Mouse (Mus musculus): Measurements from ENCODE around the gene Daglb. TPM values are rescaled to one million over a fixed set of nuclear protein-coding genes. Genes with fewer than 3 reads are reported as not detected.

Daglb gene
- total and polyA plus RNA-seq, 2 experiments from 2014 or later: 19.4 to 21.3 TPM

DNA sequence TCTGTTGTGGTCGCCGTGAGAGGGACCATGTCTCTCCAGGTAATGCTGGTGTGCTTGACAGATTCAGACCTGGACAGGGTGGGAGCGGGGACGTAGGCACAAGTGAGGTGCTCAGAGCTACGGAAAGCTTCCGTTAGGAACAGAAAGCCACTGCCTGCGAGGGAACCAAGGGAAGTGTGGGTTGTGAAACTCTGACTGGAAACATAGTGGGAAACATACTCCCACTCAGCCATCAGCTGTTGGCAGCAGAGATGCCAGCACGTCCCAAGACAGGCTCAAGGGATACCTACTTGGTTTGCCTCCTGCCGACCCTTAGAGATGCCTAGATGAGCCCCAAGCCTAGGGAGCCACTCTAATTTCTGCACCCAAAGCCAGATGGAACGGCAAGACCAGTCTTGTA lies 22.8 kb downstream of the Daglb start:
- Histone ChIP-seq H3K9ac (no peak overlapping the region), H3K36me3 (ENCODE audit: insufficient read depth) (peaks cover 53% of the 10 kb centered on the region), H3K27ac (ENCODE audit: low read depth, low read length) (no peak overlapping the region), H3K27me3 (ENCODE audit: insufficient read depth, low read length) (no peaks in the 10 kb centered on the region), H3K4me1 (ENCODE audit: insufficient read depth) (no peaks in the 10 kb centered on the region), H3K9me3 (ENCODE audit: low read length) (no peaks in the 10 kb centered on the region), H3K4me2 (ENCODE audit: low read depth) (no peak overlapping the region), H3K4me3 (ENCODE audit: low read depth, low read length) (no peak overlapping the region)
- DNase-seq (no peak), ATAC-seq (no peak)
- 94% methylated on average over 10 of the region's 10 CpGs for WGBS
- TF ChIP-seq CTCF (IDR thresholded peaks at IDR 0.05; ENCODE audit: low read depth): no peak

DNA sequence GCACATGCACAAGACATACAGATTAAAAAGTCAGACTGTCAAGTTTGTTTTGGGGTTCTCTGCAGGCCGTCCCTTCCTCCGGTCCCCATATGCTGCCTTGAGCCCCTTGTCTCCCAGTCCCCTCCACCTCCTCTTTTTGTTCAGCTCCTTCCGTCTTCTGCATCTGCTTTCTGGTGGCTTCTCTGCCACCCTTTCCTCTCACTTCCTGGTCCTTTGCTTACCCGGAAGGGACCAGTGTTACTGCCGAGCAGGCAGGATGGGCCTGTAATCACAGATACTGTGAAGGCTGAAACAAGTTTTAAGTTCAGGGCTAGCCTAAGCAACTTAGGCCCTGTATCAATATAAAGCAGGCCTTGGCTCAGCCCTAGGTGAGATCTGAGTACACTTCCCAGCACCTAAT lies 23.6 kb downstream of the Daglb start:
- no peak for DNase-seq
- H3K36me3 ChIP-seq (ENCODE audit: insufficient read depth): peaks cover 52% of the 10 kb centered on the region
- H3K4me3 ChIP-seq (ENCODE audit: low read depth, low read length): no peak overlapping the region
- no peaks in the 10 kb centered on the region for H3K27me3 ChIP-seq (ENCODE audit: insufficient read depth, low read length)
- 93% methylated on average over 5 of the region's 5 CpGs for WGBS
- no peaks in the 10 kb centered on the region for H3K9me3 ChIP-seq (ENCODE audit: low read length)
- no peak for TF ChIP-seq CTCF (IDR thresholded peaks at IDR 0.05; ENCODE audit: low read depth)
- no peak overlapping the region for H3K4me2 ChIP-seq (ENCODE audit: low read depth)
- H3K27ac ChIP-seq (ENCODE audit: low read depth, low read length): no peak overlapping the region
- ATAC-seq: no peak
- no peak overlapping the region for H3K9ac ChIP-seq
- H3K4me1 ChIP-seq (ENCODE audit: insufficient read depth): no peaks in the 10 kb centered on the region

DNA sequence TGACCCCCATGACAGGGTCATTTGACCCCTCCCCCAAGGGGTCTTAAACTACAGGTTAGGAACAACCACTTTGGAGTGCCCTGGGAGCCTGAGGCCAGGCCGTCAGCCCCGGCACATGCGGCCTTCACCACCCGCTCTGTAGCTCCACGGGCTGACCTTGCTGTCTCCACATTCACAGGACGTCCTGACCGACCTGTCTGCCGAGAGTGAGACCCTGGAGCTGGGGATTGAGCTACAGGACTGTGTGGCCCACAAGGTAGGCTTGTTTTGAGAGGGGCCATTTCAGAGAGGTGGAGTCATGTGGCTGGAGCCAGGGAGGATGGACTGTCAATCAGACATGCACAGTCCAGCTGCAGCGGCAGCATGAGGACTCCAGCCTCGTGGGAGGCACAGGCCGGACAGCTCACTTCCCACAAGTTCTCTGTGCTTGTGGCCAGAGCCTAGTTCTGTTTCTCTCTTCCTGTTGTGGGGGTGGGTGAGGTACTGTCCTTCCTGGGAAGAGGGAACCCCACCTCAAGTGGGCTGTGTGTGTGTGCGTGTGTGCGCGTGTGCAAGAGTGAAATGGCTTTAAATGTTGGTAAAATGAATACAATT lies 25.5 kb downstream of the Daglb start:
- no peak overlapping the region for H3K4me2 ChIP-seq (ENCODE audit: low read depth)
- no peaks in the 10 kb centered on the region for H3K27me3 ChIP-seq (ENCODE audit: insufficient read depth, low read length)
- no peaks in the 10 kb centered on the region for H3K9me3 ChIP-seq (ENCODE audit: low read length)
- no peaks in the 10 kb centered on the region for H3K4me1 ChIP-seq (ENCODE audit: insufficient read depth)
- ATAC-seq (no peak), DNase-seq (no peak)
- H3K9ac ChIP-seq: no peak overlapping the region
- H3K36me3 ChIP-seq (ENCODE audit: insufficient read depth): peaks cover 44% of the 10 kb centered on the region
- TF ChIP-seq CTCF (IDR thresholded peaks at IDR 0.05; ENCODE audit: low read depth): no peak
- no peak overlapping the region for H3K4me3 ChIP-seq (ENCODE audit: low read depth, low read length)
- 92% methylated on average over 14 of the region's 14 CpGs for WGBS
- H3K27ac ChIP-seq (ENCODE audit: low read depth, low read length): no peak overlapping the region

DNA sequence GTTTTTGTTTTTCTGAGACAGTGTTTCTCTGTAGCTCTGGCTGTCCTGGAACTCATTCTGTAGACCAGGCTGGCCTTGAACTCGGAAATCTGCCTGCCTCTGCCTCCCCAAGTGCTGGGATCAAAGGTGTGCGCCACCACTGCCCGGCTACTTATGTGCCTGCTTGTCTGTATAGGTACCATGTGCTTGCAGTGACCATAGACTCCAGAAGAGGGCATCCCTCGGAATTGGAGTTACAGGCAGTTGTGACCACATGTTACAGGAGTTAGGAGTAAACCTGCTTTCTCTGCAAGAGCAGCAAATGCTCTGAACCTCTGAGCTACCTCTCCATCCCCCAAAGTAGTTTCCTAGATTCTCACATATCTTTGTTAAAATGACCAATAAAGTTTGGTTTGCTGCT lies 27.4 kb downstream of the Daglb start:
- Histone ChIP-seq H3K4me3 (ENCODE audit: low read depth, low read length) (no peak overlapping the region), H3K4me2 (ENCODE audit: low read depth) (no peak overlapping the region), H3K9ac (no peak overlapping the region), H3K27ac (ENCODE audit: low read depth, low read length) (no peak overlapping the region), H3K36me3 (ENCODE audit: insufficient read depth) (peaks cover 39% of the 10 kb centered on the region), H3K9me3 (ENCODE audit: low read length) (no peaks in the 10 kb centered on the region), H3K27me3 (ENCODE audit: insufficient read depth, low read length) (no peaks in the 10 kb centered on the region), H3K4me1 (ENCODE audit: insufficient read depth) (no peaks in the 10 kb centered on the region)
- ATAC-seq (no peak), DNase-seq (no peak)
- TF ChIP-seq CTCF (IDR thresholded peaks at IDR 0.05; ENCODE audit: low read depth): no peak
- WGBS: 92% methylated on average over 4 of the region's 4 CpGs

DNA sequence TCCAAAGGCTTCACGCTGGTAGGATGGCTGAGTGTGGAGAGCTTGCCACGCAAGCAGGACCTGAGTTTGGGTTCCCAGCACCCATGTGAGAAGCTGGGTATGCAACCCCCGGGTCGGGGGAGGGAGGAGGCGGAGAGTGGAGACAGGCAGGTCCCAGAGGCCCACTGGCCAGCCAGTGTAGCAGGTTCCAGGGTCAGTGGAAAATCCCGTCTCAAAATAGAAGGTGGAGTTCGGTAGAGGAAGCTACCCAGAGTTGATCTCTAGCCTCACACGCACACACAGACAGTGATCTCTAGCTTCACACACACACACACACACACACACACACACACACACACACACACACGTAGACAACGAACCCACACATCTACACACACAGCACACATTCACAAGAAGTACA lies 28.8 kb downstream of the Daglb start:
- no peak overlapping the region for H3K27ac ChIP-seq (ENCODE audit: low read depth, low read length)
- 90% methylated on average over 10 of the region's 10 CpGs for WGBS

DNA sequence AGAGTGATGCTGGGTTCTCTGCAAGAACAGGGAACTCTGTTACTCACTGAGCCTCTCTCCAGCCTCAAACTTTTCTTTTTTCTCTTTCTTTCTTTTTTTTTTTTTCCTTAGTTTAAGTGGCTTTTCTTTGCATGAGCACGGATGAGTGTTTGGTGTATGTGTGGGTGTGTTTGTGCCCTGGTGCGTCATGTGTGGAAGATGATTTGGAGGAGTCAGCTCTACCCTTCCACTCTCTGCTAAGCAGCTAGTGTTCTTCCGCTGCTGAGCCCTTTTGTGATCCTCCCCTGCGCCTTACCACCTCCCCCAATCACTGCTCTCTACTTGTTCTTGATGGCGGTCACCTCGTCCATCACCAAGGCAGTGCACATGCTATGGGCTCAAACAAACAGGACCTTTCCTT lies 31.3 kb downstream of the Daglb start:
- H3K27me3 ChIP-seq (ENCODE audit: insufficient read depth, low read length): no peaks in the 10 kb centered on the region
- H3K4me3 ChIP-seq (ENCODE audit: low read depth, low read length): no peak overlapping the region
- H3K36me3 ChIP-seq (ENCODE audit: insufficient read depth): peaks cover 37% of the 10 kb centered on the region
- no peak overlapping the region for H3K4me2 ChIP-seq (ENCODE audit: low read depth)
- WGBS: 92% methylated on average over 6 of the region's 6 CpGs
- H3K9ac ChIP-seq: no peak overlapping the region
- no peak overlapping the region for H3K27ac ChIP-seq (ENCODE audit: low read depth, low read length)
- H3K4me1 ChIP-seq (ENCODE audit: insufficient read depth): no peaks in the 10 kb centered on the region
- no peaks in the 10 kb centered on the region for H3K9me3 ChIP-seq (ENCODE audit: low read length)
- ATAC-seq (no peak), DNase-seq (no peak)
- TF ChIP-seq CTCF (IDR thresholded peaks at IDR 0.05; ENCODE audit: low read depth): no peak

More for the DNA sequence above, 28.8 kb downstream of the Daglb start:
- no peaks in the 10 kb centered on the region for H3K9me3 ChIP-seq (ENCODE audit: low read length)
- H3K36me3 ChIP-seq (ENCODE audit: insufficient read depth): peaks cover 27% of the 10 kb centered on the region
- no peak for ATAC-seq
- no peak overlapping the region for H3K9ac ChIP-seq
- no peaks in the 10 kb centered on the region for H3K4me1 ChIP-seq (ENCODE audit: insufficient read depth)
- H3K27me3 ChIP-seq (ENCODE audit: insufficient read depth, low read length): no peaks in the 10 kb centered on the region
- no peak overlapping the region for H3K4me2 ChIP-seq (ENCODE audit: low read depth)
- no peak overlapping the region for H3K4me3 ChIP-seq (ENCODE audit: low read depth, low read length)
- TF ChIP-seq CTCF (IDR thresholded peaks at IDR 0.05; ENCODE audit: low read depth): no peak
- DNase-seq: no peak

DNA sequence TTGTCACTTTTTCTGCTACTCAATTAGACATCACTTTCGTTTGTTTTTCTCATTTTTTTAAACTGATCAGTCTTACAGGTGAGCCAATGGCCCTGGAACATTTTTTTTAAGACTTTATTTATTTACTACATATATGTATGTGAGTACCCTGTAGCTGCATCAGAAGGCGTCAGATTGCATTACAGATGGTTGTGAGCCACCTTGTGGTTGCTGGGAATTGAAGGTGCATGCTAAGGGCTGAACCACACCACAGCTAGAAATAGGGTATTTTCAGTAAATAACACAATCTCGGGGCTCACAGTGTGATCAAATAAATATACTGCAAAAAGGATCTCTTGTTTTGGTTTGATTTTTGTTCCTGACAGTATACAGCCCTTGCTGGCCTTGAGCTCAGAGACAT lies 33.1 kb downstream of the Daglb start:
- Histone ChIP-seq H3K27me3 (ENCODE audit: insufficient read depth, low read length) (no peaks in the 10 kb centered on the region), H3K4me2 (ENCODE audit: low read depth) (no peak overlapping the region), H3K9ac (no peak overlapping the region), H3K9me3 (ENCODE audit: low read length) (no peaks in the 10 kb centered on the region), H3K36me3 (ENCODE audit: insufficient read depth) (peaks cover 41% of the 10 kb centered on the region; the same call in 1 of the 2 replicates), H3K27ac (ENCODE audit: low read depth, low read length) (no peak overlapping the region), H3K4me3 (ENCODE audit: low read depth, low read length) (no peak overlapping the region), H3K4me1 (ENCODE audit: insufficient read depth) (no peaks in the 10 kb centered on the region)
- TF ChIP-seq CTCF (IDR thresholded peaks at IDR 0.05; ENCODE audit: low read depth): peak; percentile 37
- ATAC-seq (no peak), DNase-seq (no peak)
- WGBS: 79% methylated on average over 3 of the region's 3 CpGs
